Mouse (Mus musculus): ENCODE measurements around the gene Mast4. TPM values are rescaled to one million over a fixed set of nuclear protein-coding genes. Genes with fewer than 3 reads are reported as not detected.

Gene Mast4
- polyA plus RNA-seq, 1 experiment from 2014 or later: 41.8 TPM

DNA sequence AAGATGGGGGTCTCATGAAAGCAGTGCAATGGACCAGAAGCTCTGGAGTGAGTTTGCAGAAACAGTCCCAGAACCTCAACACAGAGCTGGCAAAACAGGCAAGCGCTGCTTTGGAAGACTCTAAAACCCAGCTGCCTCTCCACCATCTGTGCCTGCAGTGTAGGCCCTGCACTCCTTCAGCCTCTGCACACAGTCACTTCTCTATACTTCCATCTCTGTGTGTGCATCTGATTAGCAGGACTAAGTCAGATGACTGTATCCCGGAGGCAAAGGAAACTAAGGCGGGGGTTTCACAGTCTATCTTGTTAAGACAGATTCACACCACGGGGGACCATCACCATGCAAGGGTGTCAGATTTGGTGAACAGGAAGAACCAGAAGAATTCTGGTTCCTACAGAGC lies 6.7 kb upstream of the Mast4 start:
- WGBS: 92% methylated on average over 4 of the region's 4 CpGs
- H3K9me3 ChIP-seq (ENCODE audit: control insufficient read depth, low read length): no peaks in the 10 kb centered on the region
- no peaks in the 10 kb centered on the region for H3K36me3 ChIP-seq (ENCODE audit: control insufficient read depth, insufficient read depth, low read length)
- H3K4me3 ChIP-seq (replicated peaks; ENCODE audit: low read depth, low read length): no peak overlapping the region
- no peak overlapping the region for H3K27ac ChIP-seq (replicated peaks; ENCODE audit: low read depth, low read length)
- H3K4me1 ChIP-seq (ENCODE audit: control insufficient read depth, insufficient read depth, low read length): no peaks in the 10 kb centered on the region
- DNase-seq (no peak), ATAC-seq (ENCODE audit: low FRiP score, low TSS enrichment) (no peak)
- peaks cover 2% of the 10 kb centered on the region; the same call in 1 of the 2 replicates for H3K27me3 ChIP-seq (ENCODE audit: control insufficient read depth, insufficient read depth, low read length)
- no peak overlapping the region for H3K9ac ChIP-seq (replicated peaks; ENCODE audit: low read length)
- no peak overlapping the region for H3K4me2 ChIP-seq (ENCODE audit: low read length)

DNA sequence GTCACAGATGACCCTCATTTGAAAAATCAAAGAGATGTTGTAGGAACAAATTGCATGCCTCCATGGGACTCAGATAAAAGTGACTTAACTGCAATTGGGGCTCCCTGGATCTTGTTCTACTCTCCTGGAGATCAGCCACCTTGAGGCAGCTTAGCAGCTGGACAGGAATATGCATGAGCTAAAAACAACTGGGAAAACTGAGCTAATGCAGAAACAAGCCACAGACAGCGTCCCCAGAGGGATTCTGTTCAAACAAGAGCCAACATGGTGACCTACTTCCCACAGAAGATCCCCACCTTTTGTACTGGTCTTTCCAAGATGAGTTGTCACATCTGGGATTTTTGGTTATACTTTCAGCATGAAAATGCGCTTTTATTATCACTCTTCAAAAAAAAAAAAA lies 4.3 kb upstream of the Mast4 start:
- Histone ChIP-seq H3K4me3 (replicated peaks; ENCODE audit: low read depth, low read length) (no peak overlapping the region), H3K27me3 (ENCODE audit: control insufficient read depth, insufficient read depth, low read length) (peaks cover 9% of the 10 kb centered on the region), H3K4me2 (ENCODE audit: low read length) (no peak overlapping the region), H3K9ac (replicated peaks; ENCODE audit: low read length) (no peak overlapping the region), H3K36me3 (ENCODE audit: control insufficient read depth, insufficient read depth, low read length) (no peaks in the 10 kb centered on the region), H3K27ac (replicated peaks; ENCODE audit: low read depth, low read length) (no peak overlapping the region), H3K9me3 (ENCODE audit: control insufficient read depth, low read length) (no peaks in the 10 kb centered on the region), H3K4me1 (ENCODE audit: control insufficient read depth, insufficient read depth, low read length) (0 out of 2 replicates have a peak, but pooled peaks cover 6% of the 10 kb centered on the region)
- ATAC-seq (ENCODE audit: low FRiP score, low TSS enrichment): no peak
- DNase-seq: no peak
- 79% methylated on average over 2 of the region's 2 CpGs for WGBS

DNA sequence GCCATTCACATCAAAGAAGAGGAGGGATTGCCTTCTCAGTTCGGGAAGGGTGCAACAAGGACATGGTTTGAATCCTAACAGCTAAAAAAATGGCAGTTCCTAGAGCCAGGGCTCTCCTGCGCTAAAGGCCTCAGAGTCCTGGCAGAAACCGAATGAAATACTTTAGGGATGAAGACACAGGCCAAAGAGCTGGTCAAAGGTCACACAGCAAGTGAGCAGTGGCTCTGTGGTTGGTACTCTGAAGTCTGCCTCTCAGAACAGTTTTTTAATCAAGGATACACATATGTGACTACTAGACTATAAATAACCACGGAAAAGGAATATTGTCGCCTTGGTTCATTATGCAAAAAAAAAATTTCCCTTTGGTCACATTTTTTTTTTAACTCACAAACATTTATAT lies 1.9 kb upstream of the Mast4 start:
- H3K4me1 ChIP-seq (ENCODE audit: control insufficient read depth, insufficient read depth, low read length): peaks cover 17% of the 10 kb centered on the region
- no peak overlapping the region for H3K9ac ChIP-seq (replicated peaks; ENCODE audit: low read length)
- ATAC-seq (ENCODE audit: low FRiP score, low TSS enrichment) (no peak), DNase-seq (no peak)
- H3K9me3 ChIP-seq (ENCODE audit: control insufficient read depth, low read length): no peaks in the 10 kb centered on the region
- no peak overlapping the region for H3K4me3 ChIP-seq (replicated peaks; ENCODE audit: low read depth, low read length)
- H3K36me3 ChIP-seq (ENCODE audit: control insufficient read depth, insufficient read depth, low read length): no peaks in the 10 kb centered on the region
- WGBS: 11% methylated on average over 5 of the region's 5 CpGs
- H3K27me3 ChIP-seq (ENCODE audit: control insufficient read depth, insufficient read depth, low read length): peaks cover 19% of the 10 kb centered on the region
- H3K27ac ChIP-seq (replicated peaks; ENCODE audit: low read depth, low read length): no peak overlapping the region
- no peak overlapping the region for H3K4me2 ChIP-seq (ENCODE audit: low read length)

DNA sequence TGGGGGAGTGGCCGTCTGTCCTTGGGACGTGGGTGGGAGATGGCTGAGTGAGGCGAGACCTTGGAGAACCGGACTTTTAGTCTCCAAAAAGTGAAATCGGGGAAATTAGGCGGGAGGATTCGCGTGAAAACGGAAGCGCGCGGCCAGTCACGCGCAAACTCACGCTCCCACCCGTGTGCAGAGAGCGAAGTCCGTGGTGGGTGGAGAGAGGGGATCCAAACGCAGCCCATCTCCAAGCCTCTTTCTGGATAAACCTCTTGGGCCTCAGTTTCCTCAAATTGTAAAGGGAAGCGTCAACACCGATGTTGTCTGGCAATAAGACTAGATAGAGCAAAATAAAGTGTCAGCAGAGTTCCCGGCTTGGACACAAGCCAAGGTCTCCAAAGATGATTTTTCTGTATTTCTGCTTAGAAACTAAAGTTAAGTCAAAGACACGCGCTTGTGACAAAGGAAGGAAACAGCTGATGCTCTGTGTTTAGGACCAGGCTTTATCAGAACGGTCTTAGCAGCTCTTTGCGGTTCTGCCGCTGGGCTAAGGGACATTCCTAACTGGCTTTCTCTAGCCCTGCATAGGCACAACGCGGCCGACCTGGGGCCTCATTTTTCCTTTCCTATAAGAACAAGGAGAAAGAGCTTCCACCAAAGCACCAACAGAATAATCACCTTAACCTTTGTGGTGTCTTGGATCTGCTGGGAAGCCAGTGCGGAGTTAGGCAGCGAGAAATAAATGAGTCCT lies 594 bp upstream of the Mast4 start:
- ATAC-seq (ENCODE audit: low FRiP score, low TSS enrichment) (peak; percentile 49), DNase-seq (peak; percentile 55)
- no peak overlapping the region for H3K27ac ChIP-seq (replicated peaks; ENCODE audit: low read depth, low read length)
- H3K4me2 ChIP-seq (ENCODE audit: low read length): peak overlapping the region; percentile 96
- WGBS: under 1% methylated on average over 32 of the region's 32 CpGs
- peaks cover 17% of the 10 kb centered on the region for H3K4me1 ChIP-seq (ENCODE audit: control insufficient read depth, insufficient read depth, low read length)
- peak overlapping the region; percentile 68 for H3K9ac ChIP-seq (replicated peaks; ENCODE audit: low read length)
- H3K4me3 ChIP-seq (replicated peaks; ENCODE audit: low read depth, low read length): peak overlapping the region; percentile 75
- H3K27me3 ChIP-seq (ENCODE audit: control insufficient read depth, insufficient read depth, low read length): peaks cover 19% of the 10 kb centered on the region
- H3K36me3 ChIP-seq (ENCODE audit: control insufficient read depth, insufficient read depth, low read length): no peaks in the 10 kb centered on the region
- no peaks in the 10 kb centered on the region for H3K9me3 ChIP-seq (ENCODE audit: control insufficient read depth, low read length)

DNA sequence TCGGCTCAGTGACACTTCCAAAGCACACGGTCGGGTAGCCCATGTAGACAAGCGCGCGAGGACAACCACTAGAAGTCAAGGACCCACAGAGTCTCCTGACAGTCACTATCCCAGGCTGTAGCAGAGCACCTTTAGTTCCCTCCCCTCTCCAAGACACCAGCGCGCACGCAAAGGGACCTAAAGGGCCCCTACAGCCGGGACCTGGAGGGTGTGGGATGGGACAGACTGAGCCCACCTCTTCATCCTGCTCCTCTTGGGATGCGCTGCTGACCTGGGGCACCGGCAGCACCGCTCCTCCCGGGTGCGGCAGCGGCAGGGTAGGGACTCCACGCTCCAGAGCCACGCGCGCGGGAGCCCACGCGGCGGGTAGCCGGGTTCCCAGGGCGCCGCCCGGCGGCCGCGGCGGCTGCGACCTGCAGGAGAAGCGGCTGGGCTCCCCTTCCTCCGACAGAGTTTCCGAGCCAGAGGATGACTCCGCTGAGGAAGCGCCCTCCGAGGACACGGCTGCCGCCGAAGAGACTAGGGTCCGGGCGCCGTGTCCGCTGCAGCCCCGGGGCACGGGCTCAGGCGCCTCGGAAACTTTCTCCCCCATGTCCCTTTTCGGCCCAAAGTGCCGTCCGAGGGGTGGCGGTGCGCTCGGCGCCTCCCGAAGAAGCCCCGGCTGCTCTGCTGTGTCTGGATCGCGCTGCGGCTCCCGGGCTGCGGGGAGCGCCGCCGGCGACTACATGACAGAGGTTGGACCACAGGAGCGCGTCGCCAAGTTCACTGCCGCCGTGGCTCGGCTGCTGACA lies 501 bp downstream of the Mast4 start:
- WGBS: under 1% methylated on average over 74 of the region's 74 CpGs
- H3K4me3 ChIP-seq (replicated peaks; ENCODE audit: low read depth, low read length): peak overlapping the region; percentile 75
- H3K27ac ChIP-seq (replicated peaks; ENCODE audit: low read depth, low read length): peak overlapping the region; percentile 52; the same call in 1 of the 2 replicates
- H3K27me3 ChIP-seq (ENCODE audit: control insufficient read depth, insufficient read depth, low read length): peaks cover 19% of the 10 kb centered on the region
- peak; percentile 13 for ATAC-seq (ENCODE audit: low FRiP score, low TSS enrichment)
- peak; percentile 76 for DNase-seq
- H3K4me1 ChIP-seq (ENCODE audit: control insufficient read depth, insufficient read depth, low read length): peaks cover 17% of the 10 kb centered on the region
- H3K4me2 ChIP-seq (ENCODE audit: low read length): peak overlapping the region; percentile 96
- H3K9ac ChIP-seq (replicated peaks; ENCODE audit: low read length): peak overlapping the region; percentile 68
- H3K36me3 ChIP-seq (ENCODE audit: control insufficient read depth, insufficient read depth, low read length): no peaks in the 10 kb centered on the region
- H3K9me3 ChIP-seq (ENCODE audit: control insufficient read depth, low read length): no peaks in the 10 kb centered on the region

DNA sequence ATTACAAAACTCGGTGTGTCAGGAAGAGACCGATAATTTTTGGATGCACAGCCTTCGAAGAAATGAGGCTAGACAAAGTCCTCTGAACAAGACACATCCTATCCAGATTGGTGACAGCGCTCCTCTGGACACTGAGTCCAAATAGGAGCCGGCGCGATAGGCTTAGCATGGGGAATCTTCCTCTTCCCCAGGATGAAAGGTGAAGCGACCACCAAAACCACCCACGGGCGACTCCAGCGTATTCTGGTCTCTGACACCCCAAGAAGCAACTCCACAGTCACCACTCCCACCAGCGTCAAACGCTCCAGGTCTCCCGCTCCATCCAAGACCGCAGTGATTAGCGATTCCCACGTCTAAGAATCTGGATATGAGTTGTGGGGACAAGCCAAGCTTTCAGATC lies 1.1 kb downstream of the Mast4 start:
- peak overlapping the region; percentile 68; the same call in 1 of the 2 replicates for H3K9ac ChIP-seq (replicated peaks; ENCODE audit: low read length)
- peak overlapping the region; percentile 75 for H3K4me3 ChIP-seq (replicated peaks; ENCODE audit: low read depth, low read length)
- no peaks in the 10 kb centered on the region for H3K36me3 ChIP-seq (ENCODE audit: control insufficient read depth, insufficient read depth, low read length)
- H3K9me3 ChIP-seq (ENCODE audit: control insufficient read depth, low read length): no peaks in the 10 kb centered on the region
- no peak overlapping the region for H3K27ac ChIP-seq (replicated peaks; ENCODE audit: low read depth, low read length)
- peak overlapping the region; percentile 96 for H3K4me2 ChIP-seq (ENCODE audit: low read length)
- H3K4me1 ChIP-seq (ENCODE audit: control insufficient read depth, insufficient read depth, low read length): peaks cover 17% of the 10 kb centered on the region
- ATAC-seq (ENCODE audit: low FRiP score, low TSS enrichment): no peak
- H3K27me3 ChIP-seq (ENCODE audit: control insufficient read depth, insufficient read depth, low read length): peaks cover 19% of the 10 kb centered on the region
- WGBS: 1% methylated on average over 17 of the region's 17 CpGs
- peak; percentile 43 for DNase-seq

DNA sequence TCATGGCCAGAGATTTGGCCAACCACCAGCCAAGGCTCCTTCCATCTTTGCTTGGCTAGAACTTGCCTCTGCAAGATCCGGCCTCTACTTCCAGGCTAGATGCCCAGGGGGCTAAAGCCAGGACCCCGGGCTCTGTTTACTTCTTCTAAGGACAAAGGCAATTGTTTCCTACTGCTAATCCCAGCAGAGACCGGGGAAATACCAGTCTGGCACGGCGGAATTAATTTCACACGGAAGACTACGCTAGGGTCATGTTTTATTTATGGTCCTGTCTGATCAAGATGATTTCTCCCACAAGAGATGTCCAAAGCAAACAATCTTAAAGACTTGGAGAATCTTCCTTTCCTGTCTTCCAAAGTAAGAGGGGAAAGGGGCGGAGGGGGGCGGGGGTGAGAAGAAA lies 1.6 kb downstream of the Mast4 start:
- ATAC-seq (ENCODE audit: low FRiP score, low TSS enrichment) (no peak), DNase-seq (peak; percentile 56)
- H3K36me3 ChIP-seq (ENCODE audit: control insufficient read depth, insufficient read depth, low read length): no peaks in the 10 kb centered on the region
- no peak overlapping the region for H3K9ac ChIP-seq (replicated peaks; ENCODE audit: low read length)
- peaks cover 17% of the 10 kb centered on the region for H3K4me1 ChIP-seq (ENCODE audit: control insufficient read depth, insufficient read depth, low read length)
- no peak overlapping the region for H3K27ac ChIP-seq (replicated peaks; ENCODE audit: low read depth, low read length)
- 3% methylated on average over 9 of the region's 9 CpGs for WGBS
- peak overlapping the region; percentile 75 for H3K4me3 ChIP-seq (replicated peaks; ENCODE audit: low read depth, low read length)
- H3K27me3 ChIP-seq (ENCODE audit: control insufficient read depth, insufficient read depth, low read length): peaks cover 19% of the 10 kb centered on the region
- H3K4me2 ChIP-seq (ENCODE audit: low read length): peak overlapping the region; percentile 96
- no peaks in the 10 kb centered on the region for H3K9me3 ChIP-seq (ENCODE audit: control insufficient read depth, low read length)

DNA sequence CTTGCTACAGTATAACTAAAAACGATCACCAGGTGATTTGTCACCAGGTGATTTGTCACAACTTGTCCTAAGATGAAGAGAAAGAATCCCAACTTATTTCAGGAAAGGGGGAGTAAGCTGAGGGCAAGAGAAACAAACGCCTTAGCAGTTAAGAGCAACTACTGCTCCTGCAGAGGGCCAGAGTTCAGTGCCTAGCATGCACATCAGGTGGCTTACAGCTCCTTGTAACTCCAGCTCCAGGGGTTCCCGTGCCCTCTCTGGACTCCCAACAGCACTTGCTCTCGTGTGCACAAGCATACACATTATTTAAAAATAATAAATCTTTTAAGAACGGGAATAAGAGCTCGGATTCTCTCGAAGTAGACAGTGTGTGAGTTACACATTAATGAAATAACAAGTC lies 3.2 kb downstream of the Mast4 start:
- H3K9me3 ChIP-seq (ENCODE audit: control insufficient read depth, low read length): no peaks in the 10 kb centered on the region
- 71% methylated on average over 7 of the region's 7 CpGs for WGBS
- H3K9ac ChIP-seq (replicated peaks; ENCODE audit: low read length): no peak overlapping the region
- no peak overlapping the region for H3K4me2 ChIP-seq (ENCODE audit: low read length)
- no peaks in the 10 kb centered on the region for H3K36me3 ChIP-seq (ENCODE audit: control insufficient read depth, insufficient read depth, low read length)
- no peak overlapping the region for H3K27ac ChIP-seq (replicated peaks; ENCODE audit: low read depth, low read length)
- peaks cover 18% of the 10 kb centered on the region for H3K27me3 ChIP-seq (ENCODE audit: control insufficient read depth, insufficient read depth, low read length)
- ATAC-seq (ENCODE audit: low FRiP score, low TSS enrichment): no peak
- H3K4me1 ChIP-seq (ENCODE audit: control insufficient read depth, insufficient read depth, low read length): peaks cover 17% of the 10 kb centered on the region
- DNase-seq: no peak
- no peak overlapping the region for H3K4me3 ChIP-seq (replicated peaks; ENCODE audit: low read depth, low read length)

All from midbrain, embryonic 14.5 days (tissue).